25 mouse cellular contexts compared by ENCODE assay signal in genomic region chr11:97124266-97125036, GRCm38 (mm10). TPM values are rescaled to one million over a fixed set of nuclear protein-coding genes. Genes with fewer than 3 reads are reported as not detected.
DNase-seq lines count a peak whose midpoint lies in the region; ATAC-seq and TF ChIP-seq lines count a peak whose summit lies in the region.
"Had no signal": no experiment of that assay in that cellular context is flagged by ENCODE, and none has a peak within 500 bp of the region (broad histone marks: within the 10 kb centered on the region; RNA-seq: fewer than 3 reads in every experiment).

No protein-coding gene starts in this region.

- TF ChIP-seq RAD21 in MEL (IDR thresholded peaks at IDR 0.05; ENCODE audit: low read depth, low read length): no peak

- H3K9ac ChIP-seq in hindbrain, embryonic 12.5 days: no peak overlapping the region
- no peak overlapping the region for H3K9ac ChIP-seq in hindbrain, embryonic 13.5 days
- no peak overlapping the region for H3K9ac ChIP-seq in MEL (ENCODE audit: control insufficient read depth, low read depth, low read length, poor library complexity, severe bottlenecking)
- H3K9ac ChIP-seq: forebrain, embryonic 13.5 days had no signal

- H3K27ac ChIP-seq in hindbrain, embryonic 12.5 days: no peak overlapping the region
- no peak overlapping the region for H3K27ac ChIP-seq in hindbrain, embryonic 13.5 days
- no peak overlapping the region; the same call in 1 of the 2 replicates for H3K27ac ChIP-seq in MEL (ENCODE audit: control insufficient read depth, low read depth, low read length)
- H3K27ac ChIP-seq: forebrain, embryonic 13.5 days; heart, adult 2 months; heart, embryonic 13.5 days had no signal

- H3K4me2 ChIP-seq in hindbrain, embryonic 12.5 days (replicated peaks): no peak overlapping the region
- H3K4me2 ChIP-seq in hindbrain, embryonic 13.5 days: no peak overlapping the region
- H3K4me2 ChIP-seq: forebrain, embryonic 13.5 days; heart, embryonic 13.5 days had no signal

- 0 out of 2 replicates have a peak, but pooled peaks have one; percentile 11 for ATAC-seq in hindbrain, embryonic 12.5 days (ENCODE audit: low FRiP score)
- no peak for ATAC-seq in hindbrain, embryonic 13.5 days (ENCODE audit: low FRiP score)
- ATAC-seq: forebrain, embryonic 13.5 days; forebrain, embryonic 16.5 days; hindbrain, embryonic 16.5 days; inflammation-experienced regulatory T-cells, adult 6 months; intestine, embryonic 16.5 days; Patski had no signal

- no peaks in the 10 kb centered on the region; the same call in 1 of the 2 replicates for H3K79me2 ChIP-seq in MEL (ENCODE audit: control insufficient read depth, insufficient read depth, low read length, poor library complexity)

- H3K4me1 ChIP-seq in hindbrain, embryonic 12.5 days: peaks cover 35% of the 10 kb centered on the region
- H3K4me1 ChIP-seq in hindbrain, embryonic 13.5 days (replicated peaks): peaks cover 44% of the 10 kb centered on the region
- peaks cover 14 to 17% of the 10 kb centered on the region in 2 experiments for H3K4me1 ChIP-seq in MEL (ENCODE audit: control insufficient read depth in 1 of 2, insufficient read depth in 2 of 2, low read length in 2 of 2)

- no peaks in the 10 kb centered on the region for H3K9me3 ChIP-seq in hindbrain, embryonic 12.5 days (replicated peaks)
- H3K9me3 ChIP-seq in hindbrain, embryonic 13.5 days: no peaks in the 10 kb centered on the region
- H3K9me3 ChIP-seq in MEL (replicated peaks; ENCODE audit: insufficient read depth, low read length): no peaks in the 10 kb centered on the region
- H3K9me3 ChIP-seq: forebrain, embryonic 10.5 days; forebrain, embryonic 13.5 days; heart, embryonic 10.5 days; heart, embryonic 13.5 days had no signal

- TF ChIP-seq EP300 in MEL (IDR thresholded peaks at IDR 0.05; ENCODE audit: low read depth in 1 of 2, low read length in 2 of 2): no peak

- no peak overlapping the region for H3K4me3 ChIP-seq in hindbrain, embryonic 12.5 days
- no peak overlapping the region for H3K4me3 ChIP-seq in hindbrain, embryonic 13.5 days
- H3K4me3 ChIP-seq in MEL (ENCODE audit: control insufficient read depth in 1 of 2, insufficient read depth in 1 of 2, low read depth in 2 of 2, low read length in 2 of 2): no peak overlapping the region
- H3K4me3 ChIP-seq: forebrain, embryonic 13.5 days; heart, adult 2 months; heart, embryonic 10.5 days; heart, embryonic 13.5 days had no signal

- no peaks in the 10 kb centered on the region for H3K36me3 ChIP-seq in hindbrain, embryonic 12.5 days
- H3K36me3 ChIP-seq in hindbrain, embryonic 13.5 days: no peaks in the 10 kb centered on the region
- peaks cover 0 to 20% of the 10 kb centered on the region in 2 experiments; a peak in 2 of 4 replicates for H3K36me3 ChIP-seq in MEL (ENCODE audit: control insufficient read depth in 1 of 2, insufficient read depth in 2 of 2, low read length in 2 of 2)
- H3K36me3 ChIP-seq: forebrain, embryonic 10.5 days; heart, embryonic 10.5 days; heart, embryonic 13.5 days had no signal

- TF ChIP-seq CTCF in MEL (IDR thresholded peaks at IDR 0.05 in 2 of 3, conservative IDR thresholded peaks at IDR 0.05 in 1 of 3; ENCODE audit: control insufficient read depth in 1 of 3, insufficient read depth in 1 of 3, low read depth in 2 of 3, low read length in 3 of 3, poor library complexity in 1 of 3, severe bottlenecking in 1 of 3): no peak

- peaks cover 30% of the 10 kb centered on the region for H3K27me3 ChIP-seq in hindbrain, embryonic 12.5 days
- peaks cover 34% of the 10 kb centered on the region for H3K27me3 ChIP-seq in hindbrain, embryonic 13.5 days
- no peaks in the 10 kb centered on the region; a peak in 1 of 4 replicates for H3K27me3 ChIP-seq in MEL (ENCODE audit: control insufficient read depth in 1 of 2, insufficient read depth in 2 of 2, low read length in 2 of 2)

- DNase-seq in MEL (ENCODE audit: low read depth, low spot score): peak; percentile 48
- DNase-seq in retina, embryonic 14.5 days (ENCODE audit: low spot score): peak; percentile 58
- no peak for DNase-seq in layer of hippocampus, adult 18-20 months (ENCODE audit: low spot score in 2 of 2)
- no peak for DNase-seq in layer of hippocampus, adult 8-10 months (ENCODE audit: low spot score in 2 of 2)
- DNase-seq: adrenal gland, postnatal 10 days; adrenal gland, postnatal 36 days; cerebellum, adult 18-20 months; cerebellum, adult 9-10 months; cerebellum, postnatal 14 days; gastrocnemius, postnatal 14 days; heart, adult 2 months; heart, postnatal 14 days; heart, postnatal 4 days had no signal

- 61% methylated on average over 10 of the region's 10 CpGs for WGBS in hindbrain, embryonic 12.5 days
- WGBS in hindbrain, embryonic 13.5 days: 57% methylated on average over 10 of the region's 10 CpGs

- TF ChIP-seq POLR2A in MEL (IDR thresholded peaks at IDR 0.05; ENCODE audit: control insufficient read depth in 1 of 2, insufficient read depth in 1 of 2, low read depth in 1 of 2, low read length in 2 of 2, poor library complexity in 1 of 2): peak; percentile 65 to 77; a peak in 3 of 4 replicates

TF ChIP-seq in MEL, 35 proteins besides CTCF, POLR2A, EP300 and RAD21:
- TF ChIP-seq MYC (IDR thresholded peaks at IDR 0.05; ENCODE audit: low read depth, low read length) (no peak), ELF1 (IDR thresholded peaks at IDR 0.05; ENCODE audit: low read depth, low read length) (no peak), ZC3H11A (IDR thresholded peaks at IDR 0.05; ENCODE audit: low read depth, low read length) (no peak), ZMIZ1 (IDR thresholded peaks at IDR 0.05; ENCODE audit: low read depth, low read length) (peak; percentile 97; the same call in 1 of the 2 replicates), ZNF384 (IDR thresholded peaks at IDR 0.05; ENCODE audit: low read depth, low read length) (no peak), POLR2AphosphoS2 (IDR thresholded peaks at IDR 0.05; ENCODE audit: low read length) (peak; percentile 65; the same call in 1 of the 2 replicates), CHD2 (IDR thresholded peaks at IDR 0.05; ENCODE audit: low read length) (no peak), MAZ (IDR thresholded peaks at IDR 0.05; ENCODE audit: low read depth, low read length) (no peak), SIN3A (IDR thresholded peaks at IDR 0.05; ENCODE audit: low read length) (no peak), RCOR1 (IDR thresholded peaks at IDR 0.05; ENCODE audit: low read depth, low read length) (no peak), TBP (IDR thresholded peaks at IDR 0.05; ENCODE audit: low read depth, low read length) (peak; percentile 91), SMC3 (IDR thresholded peaks at IDR 0.05; ENCODE audit: low read depth, low read length) (no peak), ETS1 (IDR thresholded peaks at IDR 0.05; ENCODE audit: low read depth, low read length) (0 out of 2 replicates have a peak, but pooled peaks have one; percentile 11), GABPA (IDR thresholded peaks at IDR 0.05; ENCODE audit: low read depth, low read length) (no peak)

RNA-seq across cellular contexts. Expression of gene Tbx21, which starts 9.3 kb away (rescaled TPM):
- 0.10 TPM in 1 of 2 replicates, not detected in the other for polyA plus RNA-seq in hindbrain, embryonic 12.5 days (2016; fragmentation: Nextera tagmentation; extraction: Ambion mirVana)
- 0.16 and 0.21 TPM in 2 replicates for polyA plus RNA-seq in hindbrain, embryonic 13.5 days (2015; fragmentation: Nextera tagmentation; extraction: Ambion mirVana)
- not detected in 2 replicates for total RNA-seq in MEL (2012; rRNA removed)
- polyA plus RNA-seq in MEL (2012; ENCODE audit: insufficient read depth in 1 of 2, insufficient read length in 2 of 2, low read depth in 1 of 2, low replicate concordance in 2 of 2, missing spikeins in 1 of 2): not detected
- total RNA-seq in layer of hippocampus, adult 18-20 months (2021): under 1 TPM in 1 of 2 experiments, not detected in 1; 0.12 TPM
- under 1 TPM in 1 of 4 experiments, not detected in 3; 0.18 TPM for total RNA-seq in layer of hippocampus, adult 8-10 months (2022)
- total RNA-seq: heart, adult 2 months; heart, postnatal 4 days had no signal
- polyA plus RNA-seq: embryonic facial prominence, embryonic 11.5 days; heart, embryonic 13.5 days; Patski had no signal

RNA-seq across cellular contexts. Expression of gene Tbkbp1, which starts 26.8 kb away (rescaled TPM):
- 10.1 and 10.5 TPM in 2 replicates for polyA plus RNA-seq in hindbrain, embryonic 12.5 days (2016; fragmentation: Nextera tagmentation; extraction: Ambion mirVana)
- polyA plus RNA-seq in hindbrain, embryonic 13.5 days (2015; fragmentation: Nextera tagmentation; extraction: Ambion mirVana): 7.3 and 8.2 TPM in 2 replicates
- total RNA-seq in MEL (2012; rRNA removed): 10.3 and 11.7 TPM in 2 replicates
- 10 to 100 TPM in 1 of 2 experiments, not detected in 1; 33.5 TPM for polyA plus RNA-seq in MEL (2012; ENCODE audit: insufficient read depth in 1 of 2, insufficient read length in 2 of 2, low read depth in 1 of 2, low replicate concordance in 2 of 2, missing spikeins in 1 of 2)
- total RNA-seq in layer of hippocampus, adult 18-20 months (2021): 100 to 1,000 TPM in 1 of 2 experiments, 10 to 100 TPM in 1; 98.1 to 100 TPM
- 10 to 100 TPM; 85.9 to 92.0 (median 89.4) TPM for total RNA-seq in layer of hippocampus, adult 8-10 months (2022)

Comparison
In these comparisons a context has a peak if more than half of its experiments do, and no peak if none do; other contexts are left out.
1. DNase-seq: peak in MEL (single experiment) and retina, embryonic 14.5 days (single experiment); none in layer of hippocampus, adult 18-20 months (0 of 2) and layer of hippocampus, adult 8-10 months (0 of 2).